Mouse (Mus musculus): ENCODE measurements around the gene Pdc.
"Not testable (repeated sequence)": the region's sequence is repeated elsewhere in the genome, so short reads cannot be mapped to it uniquely, and the experiment has no call there.

The Pdc gene

DNA sequence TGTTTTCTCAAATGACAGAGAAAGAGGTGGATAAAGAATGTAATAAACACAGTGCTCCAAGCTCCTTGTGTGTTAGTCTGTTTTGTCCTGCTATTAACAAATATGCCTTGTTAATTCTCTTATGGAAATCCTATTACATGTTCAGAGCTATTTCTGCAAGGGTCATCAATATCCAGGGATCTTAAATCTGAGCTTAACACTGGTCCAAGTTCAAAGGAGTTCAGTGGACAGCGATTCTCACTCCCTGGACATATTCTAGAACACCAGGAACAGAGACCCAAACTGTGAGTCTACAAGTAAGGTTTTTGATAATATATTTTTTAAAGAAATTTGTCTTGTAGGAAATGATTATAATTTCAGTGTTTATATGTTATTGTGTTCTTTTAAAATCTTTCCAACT, at the start of gene Pdc:
Gene Pdc (plus strand): TSS at position 213 of the 400 bp plus-strand sequence.
- no peak for DNase-seq (ENCODE audit: low read depth, low spot score)

- DNase-seq (ENCODE audit: low read depth, low spot score): not testable (repeated sequence)
These were observed 25.2 kb upstream of the Pdc start for GRCm38 (mm10) chr1:150294051-150294450.

- DNase-seq (ENCODE audit: low read depth, low spot score): no peak
These were observed 11.6 kb upstream of the Pdc start for GRCm38 (mm10) chr1:150307599-150307998.

GRCm38 (mm10) chr1:150335111-150335510, 15.9 kb downstream of the Pdc start:
- no peak for DNase-seq (ENCODE audit: low read depth, low spot score)

GRCm38 (mm10) chr1:150360864-150361263, 41.6 kb downstream of the Pdc start:
- no peak for DNase-seq (ENCODE audit: low read depth, low spot score)

- no peak for DNase-seq (ENCODE audit: low read depth, low spot score)
These were observed 53.7 kb downstream of the Pdc start for GRCm38 (mm10) chr1:150372895-150373294.

GRCm38 (mm10) chr1:150374247-150374646, 55.0 kb downstream of the Pdc start:
- DNase-seq (ENCODE audit: low read depth, low spot score): no peak
